Mouse (Mus musculus): ENCODE results near the gene Scand1.

GRCm38 (mm10) chr2:156324116-156324588 is 11.6 kb upstream of the Scand1 start:
- TF ChIP-seq CTCF (IDR thresholded peaks at IDR 0.05; ENCODE audit: extremely low read depth, insufficient read length, insufficient replicate concordance, low read depth, low read length) (no peak), POLR2A (IDR thresholded peaks at IDR 0.05; ENCODE audit: low read depth, low read length) (no peak)

Data from small intestine, adult 2 months (tissue).